Mouse (Mus musculus) midbrain, embryonic 10.5 days (tissue): ENCODE measurements at regions not wholly inside any gene's neighbourhood (a gene's known extent, or its start where the extent isn't known, plus 50 kb on each side); places are given as distances from the start of the nearest gene placed in this dataset.

Source experiments
- DNase-seq: peaks from one replicate; pipeline ENCODE4 v3.0.0-alpha.2; 2017; ENCODE audit warnings: low spot score
- H3K27ac ChIP-seq: fragments of 300-500 bp; sonication (generic); replicated peaks from 2 replicates; pipeline ENCODE4 v1.5.1; 2016; ENCODE audit warnings: mild to moderate bottlenecking
- H3K27me3 ChIP-seq: fragments of 300-500 bp; sonication (generic); 2 replicates; pipeline ENCODE4 v1.6.1; 2016; ENCODE audit warnings: low read depth, mild to moderate bottlenecking; ENCODE audit not compliant: poor library complexity, severe bottlenecking
- H3K36me3 ChIP-seq: fragments of 300-500 bp; sonication (generic); 2 replicates; pipeline ENCODE4 v1.6.1; 2016; ENCODE audit warnings: mild to moderate bottlenecking, moderate library complexity
- H3K4me1 ChIP-seq: fragments of 300-500 bp; sonication (generic); 2 replicates; pipeline ENCODE4 v1.6.1; 2016
- H3K4me3 ChIP-seq: fragments of 300-500 bp; sonication (generic); 2 replicates; pipeline ENCODE4 v1.5.1; 2016; ENCODE audit warnings: mild to moderate bottlenecking, moderate library complexity
- H3K9me3 ChIP-seq: fragments of 300-500 bp; sonication (generic); replicated peaks from 2 replicates; pipeline ENCODE4 v1.6.1; 2016; ENCODE audit warnings: mild to moderate bottlenecking
- WGBS: fragments of 180-500 bp; shearing (Covaris S2); methylation state at CpG from one replicate; pipeline ENCODE4 v1.1.7; 2016; 5-methylcytosine and 5-hydroxymethylcytosine counted together

DNA sequence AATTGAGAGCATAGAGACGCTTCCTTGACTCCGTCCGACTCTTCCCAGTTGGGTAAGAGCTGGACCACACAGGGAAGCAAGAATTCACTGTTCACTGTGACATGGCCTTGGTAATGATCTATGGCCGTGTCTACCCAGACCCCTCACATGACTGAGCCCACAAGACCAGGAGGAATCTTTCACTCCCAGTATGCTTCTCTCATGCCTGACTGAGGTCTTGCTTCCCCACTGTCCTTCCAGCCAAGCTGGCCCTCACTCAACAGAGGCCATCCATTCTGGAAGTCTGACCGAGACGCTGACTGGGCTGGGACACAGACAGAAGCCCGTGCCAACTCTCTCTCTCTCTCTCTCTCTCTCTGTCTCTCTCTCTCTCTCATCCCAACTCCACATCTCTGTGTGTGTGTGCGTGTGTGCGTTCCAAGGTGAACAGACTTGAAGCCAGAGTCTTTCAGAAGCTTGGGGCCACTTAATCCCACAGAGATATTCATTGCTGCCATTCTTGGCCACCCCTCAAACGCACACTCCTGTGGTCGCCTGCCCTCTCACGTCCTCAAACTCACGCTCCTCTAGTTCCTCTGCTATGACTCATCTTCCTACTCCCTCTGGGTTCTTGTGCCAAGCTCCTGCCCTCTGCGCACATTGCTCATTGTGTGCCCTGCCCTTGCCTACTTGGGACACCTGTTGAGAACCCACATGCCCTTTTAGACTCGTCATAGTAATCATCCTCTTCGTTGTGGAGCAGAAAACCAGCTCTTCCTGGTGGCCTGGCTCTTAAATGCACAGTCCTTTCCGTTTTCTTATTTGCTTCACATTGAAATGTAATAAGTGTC lies 197.2 kb upstream of the Usp25 start:
- no peak overlapping the region for H3K27ac ChIP-seq
- no peak for DNase-seq
- H3K4me3 ChIP-seq, result no peak overlapping the region
- H3K27me3 ChIP-seq, result no peaks in the 10 kb centered on the region
- no peaks in the 10 kb centered on the region for H3K9me3 ChIP-seq
- 90% methylated on average over 17 of the region's 17 CpGs for WGBS
- H3K4me1 ChIP-seq, result no peaks in the 10 kb centered on the region
- no peaks in the 10 kb centered on the region for H3K36me3 ChIP-seq

DNA sequence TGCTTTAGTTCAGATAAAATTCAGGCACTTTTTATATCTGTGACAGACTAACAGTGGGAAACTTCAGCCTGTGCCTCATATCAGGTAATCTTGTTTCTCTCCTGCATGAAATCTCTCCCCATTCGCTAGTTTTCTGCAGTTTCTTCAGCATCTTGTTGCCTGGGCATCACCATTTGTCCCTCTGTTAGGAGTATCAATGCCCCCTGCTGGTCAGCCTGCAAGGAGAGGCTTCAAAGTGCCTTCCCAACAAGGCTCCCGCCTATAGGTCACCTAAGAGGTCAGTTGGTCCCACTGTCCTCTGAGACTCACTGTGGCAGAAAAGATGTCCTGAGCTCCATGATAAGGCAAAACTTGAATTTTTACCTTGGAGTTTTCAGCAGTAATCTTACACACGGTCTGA lies 209.8 kb upstream of the Usp25 start:
- no peaks in the 10 kb centered on the region for H3K27me3 ChIP-seq
- no peaks in the 10 kb centered on the region for H3K9me3 ChIP-seq
- 41% methylated on average over 3 of the region's 3 CpGs for whole genome bisulfite sequencing
- DNase-seq, result peak; percentile 64
- H3K4me3 ChIP-seq, result no peak overlapping the region
- no peak overlapping the region for H3K27ac ChIP-seq
- no peaks in the 10 kb centered on the region for H3K36me3 ChIP-seq
- peaks cover 3% of the 10 kb centered on the region; the same call in 1 of the 2 replicates for H3K4me1 ChIP-seq

DNA sequence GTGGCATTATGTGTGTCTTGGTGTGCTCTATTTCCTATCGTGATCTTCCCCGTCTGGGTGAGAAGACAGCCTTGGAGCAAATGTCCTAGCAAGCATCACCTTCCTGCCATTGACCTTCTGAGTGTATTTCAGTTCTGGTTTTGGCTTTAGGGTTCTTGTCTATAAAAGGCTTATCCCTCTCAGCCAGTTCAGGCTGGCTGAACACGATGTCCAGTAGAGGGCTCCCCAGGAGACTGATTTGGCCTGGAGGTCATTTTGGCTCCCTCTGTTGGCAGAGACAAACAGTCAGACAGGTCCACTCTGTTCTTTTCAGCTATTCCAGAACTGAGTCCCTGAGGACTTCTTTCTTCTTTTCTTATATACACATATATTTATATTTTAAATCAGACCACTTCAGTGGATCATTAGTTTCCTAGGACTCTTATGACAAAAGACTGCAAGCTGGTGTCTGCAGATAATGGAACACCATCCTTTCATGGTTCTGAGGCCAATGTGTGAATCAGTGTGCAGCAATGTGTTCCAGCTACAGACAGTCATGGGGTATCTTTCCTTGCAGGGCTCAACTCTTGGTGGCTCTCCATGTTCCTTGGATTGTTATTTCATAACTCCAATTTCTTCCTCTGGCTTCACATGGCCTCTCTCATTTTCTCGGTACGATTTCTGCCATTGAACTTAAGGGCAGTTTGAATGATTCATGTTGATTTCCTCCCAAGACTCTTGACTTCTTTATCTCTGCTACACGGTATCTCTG lies 226.9 kb upstream of the Usp25 start:
- no peak for DNase-seq
- H3K27me3 ChIP-seq, result no peaks in the 10 kb centered on the region
- peaks cover 3% of the 10 kb centered on the region; the same call in 1 of the 2 replicates for H3K4me1 ChIP-seq
- no peak overlapping the region for H3K27ac ChIP-seq
- no peak overlapping the region for H3K4me3 ChIP-seq
- H3K9me3 ChIP-seq, result no peaks in the 10 kb centered on the region
- WGBS, result 72% methylated on average over 6 of the region's 6 CpGs
- H3K36me3 ChIP-seq, result no peaks in the 10 kb centered on the region

- peaks cover under 1% of the 10 kb centered on the region for H3K27me3 ChIP-seq
- H3K9me3 ChIP-seq, result no peaks in the 10 kb centered on the region
- H3K4me3 ChIP-seq, result no peak overlapping the region
- H3K27ac ChIP-seq, result no peak overlapping the region
- 83% methylated on average over 5 of the region's 5 CpGs for WGBS
- no peaks in the 10 kb centered on the region for H3K36me3 ChIP-seq
- DNase-seq, result no peak
- peaks cover 3% of the 10 kb centered on the region; the same call in 1 of the 2 replicates for H3K4me1 ChIP-seq
Measured at GRCm38 (mm10) chr16:76782656-76783055, 230.8 kb upstream of the Usp25 start.

DNA sequence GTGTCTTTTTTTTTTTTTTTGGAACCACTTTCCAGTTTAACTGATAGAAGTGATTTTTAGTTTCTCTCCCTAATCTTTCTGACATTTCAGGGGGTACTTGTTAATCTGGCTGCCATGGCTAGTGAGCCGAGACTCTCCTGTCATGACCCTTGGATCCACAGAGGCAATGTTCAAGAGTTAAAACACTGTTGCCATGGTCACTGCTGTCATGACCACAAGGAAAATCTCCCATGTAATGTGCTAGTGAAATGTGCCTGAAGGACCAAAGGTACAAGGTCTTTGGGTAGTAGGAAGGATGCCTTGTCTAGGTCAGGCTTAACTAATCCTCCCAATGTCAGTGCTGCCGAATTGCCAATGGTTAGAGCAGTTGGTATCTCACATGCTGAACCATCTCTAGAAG lies 237.7 kb upstream of the Usp25 start:
- WGBS, result 43% methylated on average over 2 of the region's 2 CpGs
- Histone ChIP-seq H3K36me3 (no peaks in the 10 kb centered on the region), H3K27me3 (peaks cover 4% of the 10 kb centered on the region), H3K9me3 (no peaks in the 10 kb centered on the region), H3K4me1 (peaks cover 29% of the 10 kb centered on the region), H3K27ac (no peak overlapping the region), H3K4me3 (no peak overlapping the region)
- DNase-seq, result peak; percentile 72

DNA sequence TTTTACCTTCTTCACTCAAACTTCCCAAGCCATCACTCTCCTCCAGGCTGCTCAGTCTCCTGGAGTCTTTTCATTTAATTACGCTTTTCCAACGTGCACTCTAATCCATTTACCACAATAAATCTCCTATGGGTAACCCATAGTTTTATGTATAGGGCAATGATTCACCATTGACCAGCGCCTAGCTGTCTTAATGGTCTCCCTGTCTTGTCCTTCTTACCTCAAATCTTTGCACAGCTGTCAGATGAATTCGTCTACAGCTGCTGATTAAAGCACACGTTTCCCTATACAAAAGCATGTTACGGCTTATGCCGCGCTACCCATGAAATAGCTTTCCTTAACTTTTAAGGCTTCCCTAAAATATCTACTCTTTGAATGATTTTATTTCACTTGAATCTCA lies 239.5 kb upstream of the Usp25 start:
- Histone ChIP-seq H3K4me3 (no peak overlapping the region), H3K4me1 (peaks cover 29% of the 10 kb centered on the region), H3K36me3 (no peaks in the 10 kb centered on the region), H3K27me3 (peaks cover 7% of the 10 kb centered on the region), H3K9me3 (no peaks in the 10 kb centered on the region), H3K27ac (no peak overlapping the region)
- no peak for DNase-seq
- 58% methylated on average over 8 of the region's 8 CpGs for WGBS

GRCm38 (mm10) chr16:76773466-76773865 lies 240.0 kb upstream of the Usp25 start:
- H3K4me1 ChIP-seq, result peaks cover 29% of the 10 kb centered on the region
- no peak overlapping the region for H3K4me3 ChIP-seq
- peaks cover 7% of the 10 kb centered on the region for H3K27me3 ChIP-seq
- H3K27ac ChIP-seq, result no peak overlapping the region
- no peaks in the 10 kb centered on the region for H3K9me3 ChIP-seq
- H3K36me3 ChIP-seq, result no peaks in the 10 kb centered on the region
- DNase-seq, result no peak

- H3K9me3 ChIP-seq, result no peaks in the 10 kb centered on the region
- DNase-seq, result no peak
- peaks cover 22% of the 10 kb centered on the region for H3K4me1 ChIP-seq
- no peak overlapping the region for H3K27ac ChIP-seq
- peaks cover 3% of the 10 kb centered on the region; the same call in 1 of the 2 replicates for H3K27me3 ChIP-seq
- no peaks in the 10 kb centered on the region for H3K36me3 ChIP-seq
- 87% methylated on average over 9 of the region's 9 CpGs for WGBS
- no peak overlapping the region for H3K4me3 ChIP-seq
Measured at GRCm38 (mm10) chr16:76768607-76769006, 244.9 kb upstream of the Usp25 start.

- H3K27ac ChIP-seq, result no peak overlapping the region
- WGBS, result 80% methylated on average over 3 of the region's 3 CpGs
- H3K36me3 ChIP-seq, result no peaks in the 10 kb centered on the region
- H3K4me1 ChIP-seq, result peaks cover 37% of the 10 kb centered on the region
- no peaks in the 10 kb centered on the region for H3K9me3 ChIP-seq
- H3K4me3 ChIP-seq, result no peak overlapping the region
- no peak for DNase-seq
- H3K27me3 ChIP-seq, result peaks cover 3% of the 10 kb centered on the region; the same call in 1 of the 2 replicates
Measured at GRCm38 (mm10) chr16:76766636-76767035, 246.9 kb upstream of the Usp25 start.

DNA sequence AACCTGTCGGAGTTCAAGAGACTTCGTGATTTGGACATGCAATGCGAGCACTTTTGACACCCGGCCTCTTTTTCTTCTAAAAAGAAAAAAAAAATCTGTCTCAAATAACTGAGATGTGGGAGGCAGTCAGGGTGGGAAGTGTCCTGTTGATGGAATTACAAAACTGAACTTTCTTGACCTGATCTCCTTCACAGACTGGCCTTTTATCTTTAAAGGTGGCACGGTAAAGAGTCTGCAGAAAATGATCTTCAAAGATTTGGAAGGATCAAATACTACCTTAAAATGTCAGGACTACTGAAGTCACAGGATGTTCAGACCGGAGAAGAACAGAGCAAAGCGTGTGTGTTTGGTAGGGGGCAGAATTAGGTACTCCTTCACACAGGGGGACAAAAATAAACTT lies 248.0 kb upstream of the Usp25 start:
- Histone ChIP-seq H3K27me3 (peaks cover 3% of the 10 kb centered on the region; the same call in 1 of the 2 replicates), H3K36me3 (no peaks in the 10 kb centered on the region), H3K9me3 (no peaks in the 10 kb centered on the region), H3K4me1 (peaks cover 37% of the 10 kb centered on the region), H3K27ac (no peak overlapping the region; the same call in 1 of the 2 replicates), H3K4me3 (no peak overlapping the region)
- DNase-seq, result no peak
- WGBS, result 20% methylated on average over 7 of the region's 7 CpGs

GRCm38 (mm10) chr16:76764994-76765393 lies 248.5 kb upstream of the Usp25 start:
- no peak for DNase-seq
- Histone ChIP-seq H3K4me3 (no peak overlapping the region), H3K4me1 (peaks cover 37% of the 10 kb centered on the region), H3K36me3 (no peaks in the 10 kb centered on the region), H3K27me3 (peaks cover under 1% of the 10 kb centered on the region; the same call in 1 of the 2 replicates), H3K27ac (no peak overlapping the region), H3K9me3 (no peaks in the 10 kb centered on the region)
- WGBS, result 65% methylated on average over 5 of the region's 5 CpGs

DNA sequence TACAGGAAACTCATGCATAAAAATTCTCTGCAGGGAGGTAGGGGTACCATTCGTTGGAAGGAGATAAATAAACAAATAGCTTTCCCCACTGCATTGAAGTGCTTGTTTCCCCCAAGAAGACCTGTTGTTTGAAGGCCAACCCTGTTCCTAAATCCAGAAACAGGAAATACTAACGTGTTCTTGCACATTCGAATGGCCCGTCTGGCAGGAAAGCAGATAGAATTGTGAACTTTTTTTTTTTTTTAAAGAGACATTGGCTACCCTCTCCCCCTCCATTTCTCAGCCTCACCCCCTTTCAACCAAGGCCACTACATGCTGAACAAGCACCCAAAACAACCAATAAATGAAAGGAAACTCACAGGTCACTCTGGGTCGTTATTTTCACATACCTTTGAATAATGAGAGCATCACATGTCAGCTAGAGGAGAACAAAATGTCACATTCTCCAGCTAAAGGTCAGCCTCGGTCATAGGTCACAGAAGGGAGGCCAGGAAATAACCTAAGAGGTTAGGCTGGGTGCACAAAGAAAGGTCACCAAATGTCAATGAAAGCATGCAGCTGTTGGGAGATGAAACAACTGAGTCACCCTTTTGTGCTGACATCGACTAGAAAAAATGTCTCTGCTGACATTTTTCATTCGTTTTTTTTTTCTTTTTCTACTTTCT lies 250.8 kb upstream of the Usp25 start:
- Histone ChIP-seq H3K27ac (no peak overlapping the region), H3K36me3 (no peaks in the 10 kb centered on the region), H3K27me3 (no peaks in the 10 kb centered on the region; the same call in 1 of the 2 replicates), H3K4me1 (peaks cover 37% of the 10 kb centered on the region), H3K9me3 (no peaks in the 10 kb centered on the region), H3K4me3 (no peak overlapping the region)
- 6% methylated on average over 8 of the region's 8 CpGs for WGBS
- peak; percentile 78 for DNase-seq
